Mouse (Mus musculus) embryonic facial prominence, embryonic 10.5 days (tissue): ENCODE measurements around the gene Dpp6. TPM values are rescaled to one million over a fixed set of nuclear protein-coding genes. Genes with fewer than 3 reads are reported as not detected.

Experiments
- DNase-seq: peaks from one replicate; pipeline ENCODE4 v3.0.0-alpha.2; 2017; ENCODE audit warnings: low spot score
- H3K27ac ChIP-seq: fragments of 300-500 bp; sonication (generic); replicated peaks from 2 replicates; pipeline ENCODE4 v1.5.1; 2016; ENCODE audit warnings: mild to moderate bottlenecking
- H3K27me3 ChIP-seq: fragments of 300-500 bp; sonication (generic); replicated peaks from 2 replicates; pipeline ENCODE4 v1.6.1; 2016; ENCODE audit warnings: low read depth, mild to moderate bottlenecking; ENCODE audit not compliant: poor library complexity, severe bottlenecking
- H3K36me3 ChIP-seq: fragments of 300-500 bp; sonication (generic); replicated peaks from 2 replicates; pipeline ENCODE4 v1.6.1; 2016; ENCODE audit warnings: mild to moderate bottlenecking, moderate library complexity
- H3K4me1 ChIP-seq: fragments of 300-500 bp; sonication (generic); 2 replicates; pipeline ENCODE4 v1.6.1; 2016
- H3K4me3 ChIP-seq: fragments of 300-500 bp; sonication (generic); 2 replicates; pipeline ENCODE4 v1.5.1; 2016; ENCODE audit warnings: mild to moderate bottlenecking, moderate library complexity
- H3K9me3 ChIP-seq: fragments of 300-500 bp; sonication (generic); 2 replicates; pipeline ENCODE4 v1.6.1; 2016; ENCODE audit warnings: mild to moderate bottlenecking
- WGBS: fragments of 180-500 bp; shearing (Covaris S2); methylation state at CpG from one replicate; pipeline ENCODE4 v1.1.7; 2016; 5-methylcytosine and 5-hydroxymethylcytosine counted together
- polyA plus RNA-seq: library from polyadenylated mRNA; unstranded; fragments of >200 nt; fragmentation: Nextera tagmentation; extraction: Ambion mirVana; gene quantifications from 2 replicates; pipeline ENCODE4 v1.2.1, GENCODE M21; 2016

The Dpp6 gene
- polyA plus RNA-seq, 1 experiment from 2014 or later = 2.4 TPM

DNA sequence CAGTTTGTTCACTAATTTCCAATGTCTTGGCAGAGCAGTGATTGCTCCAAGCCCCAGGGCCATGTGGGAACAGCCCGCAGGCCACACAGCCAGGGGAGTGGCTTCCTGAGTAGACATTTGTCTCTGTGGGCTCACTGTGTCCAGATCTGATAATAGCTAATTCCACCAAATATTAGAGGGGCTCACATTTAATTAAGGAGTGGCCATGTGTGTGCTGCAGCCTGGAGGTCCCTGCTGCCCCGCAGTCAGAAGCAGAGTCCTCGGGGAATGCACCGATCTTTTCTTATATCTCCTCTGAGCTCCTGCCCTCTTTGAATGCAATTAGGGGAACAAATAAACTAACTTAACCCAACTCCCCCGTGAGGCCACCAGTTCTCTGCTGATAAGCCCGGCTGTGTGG lies 889.5 kb downstream of the Dpp6 start:
- no peaks in the 10 kb centered on the region for H3K9me3 ChIP-seq
- 71% methylated on average over 6 of the region's 6 CpGs for WGBS
- peaks cover 10% of the 10 kb centered on the region; the same call in 1 of the 2 replicates for H3K4me1 ChIP-seq
- no peak for DNase-seq
- no peaks in the 10 kb centered on the region for H3K36me3 ChIP-seq
- H3K27ac ChIP-seq = no peak overlapping the region
- H3K27me3 ChIP-seq = no peaks in the 10 kb centered on the region
- no peak overlapping the region for H3K4me3 ChIP-seq

DNA sequence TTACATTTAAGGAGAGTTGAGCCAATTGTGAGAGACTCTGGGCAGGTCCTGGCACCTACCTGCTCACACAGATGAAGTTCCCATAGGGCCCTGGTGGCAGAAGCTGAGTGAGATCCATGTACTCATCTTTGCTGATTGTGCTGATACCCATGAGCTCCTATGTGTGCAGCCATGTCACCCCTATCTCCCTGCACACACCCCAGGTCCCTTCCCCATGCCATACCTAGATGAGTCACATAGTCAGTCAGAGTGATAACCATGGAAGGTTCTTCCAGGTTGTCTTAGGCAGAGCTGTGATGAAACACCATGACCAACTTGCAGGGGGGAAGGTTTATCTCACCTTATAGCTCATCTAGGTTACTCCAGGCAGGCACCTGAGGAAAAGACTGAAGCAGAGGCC lies 890.3 kb downstream of the Dpp6 start:
- Histone ChIP-seq H3K27ac (no peak overlapping the region), H3K4me1 (peaks cover 10% of the 10 kb centered on the region; the same call in 1 of the 2 replicates)
- DNase-seq = no peak

DNA sequence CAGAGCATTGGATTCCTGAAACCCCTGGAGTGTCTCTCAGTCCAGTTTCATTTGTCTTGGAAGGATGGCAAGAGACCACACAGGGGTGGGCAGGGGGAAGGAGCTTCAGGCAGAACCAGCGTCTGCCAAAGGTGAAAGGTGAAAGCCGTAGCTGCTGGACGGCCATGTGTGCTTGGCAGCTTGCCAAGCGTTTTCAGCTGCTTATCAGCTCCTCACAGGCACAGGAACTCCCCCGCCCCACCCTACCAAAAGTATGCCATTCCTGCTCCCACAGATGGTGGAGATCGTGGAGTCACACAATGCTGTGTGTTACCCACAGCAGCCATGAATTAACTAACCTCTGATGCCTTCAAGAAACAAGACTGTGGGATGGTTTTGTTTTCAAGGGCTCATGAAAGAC lies 891.2 kb downstream of the Dpp6 start:
- Histone ChIP-seq H3K4me1 (peaks cover 10% of the 10 kb centered on the region; the same call in 1 of the 2 replicates), H3K27me3 (no peaks in the 10 kb centered on the region), H3K4me3 (no peak overlapping the region), H3K27ac (no peak overlapping the region), H3K36me3 (no peaks in the 10 kb centered on the region), H3K9me3 (no peaks in the 10 kb centered on the region)
- peak; percentile 19 for DNase-seq
- WGBS = 54% methylated on average over 6 of the region's 6 CpGs

More for the DNA sequence above, 890.3 kb downstream of the Dpp6 start:
- Histone ChIP-seq H3K9me3 (no peaks in the 10 kb centered on the region), H3K4me3 (no peak overlapping the region), H3K27me3 (no peaks in the 10 kb centered on the region), H3K36me3 (no peaks in the 10 kb centered on the region)

DNA sequence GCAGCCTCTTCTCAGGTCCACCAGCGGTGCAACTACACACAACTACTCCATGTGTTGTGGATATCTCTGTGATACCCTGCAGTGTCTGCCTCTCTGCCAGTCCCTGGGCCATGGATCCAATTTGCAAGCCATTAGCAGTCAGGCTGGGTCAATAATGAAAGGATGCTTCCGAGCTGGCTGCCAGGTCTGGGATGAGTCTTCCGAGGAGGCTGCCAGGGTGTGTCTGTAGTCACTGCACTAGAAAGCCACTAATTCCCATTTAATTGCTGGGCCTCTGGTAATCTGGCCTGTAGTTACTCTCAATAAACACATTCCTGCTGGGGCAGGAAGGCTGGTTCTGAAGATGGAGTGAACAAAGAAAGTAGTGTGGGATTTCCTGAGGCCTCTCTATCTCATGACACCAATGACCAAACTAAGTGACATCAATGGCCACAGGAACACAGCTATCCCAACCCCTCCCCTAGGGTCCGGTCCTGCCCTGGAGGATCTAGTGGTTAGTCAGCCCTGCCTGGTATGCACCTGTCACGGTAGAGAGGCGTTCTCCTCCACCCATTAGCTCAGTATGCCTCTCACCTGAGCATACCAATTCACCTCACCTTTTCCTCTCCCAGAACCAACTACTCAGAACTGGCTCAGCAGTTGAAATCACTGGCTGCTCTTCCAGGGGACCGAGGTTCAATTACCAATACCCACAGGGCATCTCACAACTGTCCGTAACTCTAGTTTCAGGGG lies 894.6 kb downstream of the Dpp6 start:
- H3K36me3 ChIP-seq = no peaks in the 10 kb centered on the region
- H3K27ac ChIP-seq = no peak overlapping the region
- WGBS = 59% methylated on average over 8 of the region's 8 CpGs
- no peak for DNase-seq
- peaks cover 16% of the 10 kb centered on the region for H3K4me1 ChIP-seq
- H3K27me3 ChIP-seq = no peaks in the 10 kb centered on the region
- no peaks in the 10 kb centered on the region for H3K9me3 ChIP-seq
- H3K4me3 ChIP-seq = no peak overlapping the region

DNA sequence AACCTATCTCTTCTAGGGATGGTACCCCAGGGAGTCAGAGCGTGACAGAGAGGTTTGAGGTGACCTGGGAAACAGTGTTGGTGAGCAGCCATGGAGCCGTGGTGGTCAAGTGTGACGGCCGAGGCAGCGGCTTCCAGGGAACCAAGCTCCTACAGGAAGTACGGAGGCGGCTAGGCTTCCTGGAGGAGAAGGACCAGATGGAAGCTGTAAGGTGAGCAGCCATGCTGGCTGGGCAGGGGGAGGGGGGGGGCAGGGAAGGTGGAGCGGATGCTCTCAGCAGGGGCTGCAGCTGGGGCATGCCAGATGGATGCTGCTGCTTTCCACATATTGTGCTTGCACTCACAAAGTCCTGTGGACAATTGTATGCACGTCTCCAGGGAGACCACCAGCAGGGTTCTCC lies 897.4 kb downstream of the Dpp6 start:
- no peaks in the 10 kb centered on the region for H3K27me3 ChIP-seq
- no peaks in the 10 kb centered on the region for H3K36me3 ChIP-seq
- 75% methylated on average over 9 of the region's 9 CpGs for WGBS
- no peaks in the 10 kb centered on the region for H3K9me3 ChIP-seq
- DNase-seq = peak; percentile 18
- H3K4me3 ChIP-seq = no peak overlapping the region
- no peak overlapping the region for H3K27ac ChIP-seq
- H3K4me1 ChIP-seq = peaks cover 10% of the 10 kb centered on the region

DNA sequence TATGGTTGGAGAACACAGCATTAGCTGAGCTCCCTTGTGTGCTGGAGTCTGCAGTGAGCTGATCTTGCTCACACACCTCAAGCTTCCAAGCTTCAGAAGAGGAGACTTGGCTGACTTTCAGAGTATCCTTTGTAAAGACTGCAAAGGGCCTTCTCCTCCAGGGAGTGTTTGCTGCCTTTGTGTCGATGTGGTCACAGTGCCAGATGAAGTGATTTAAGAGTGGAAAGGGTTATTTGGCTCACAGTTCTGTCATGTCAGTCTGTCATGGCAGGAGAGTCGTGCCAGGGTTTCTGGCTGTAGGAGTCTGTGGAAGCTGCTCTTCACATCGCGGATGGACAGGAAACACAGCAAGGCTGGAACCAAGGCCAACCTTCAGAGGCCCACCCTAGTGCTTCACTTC lies 899.0 kb downstream of the Dpp6 start:
- WGBS = 88% methylated on average over 4 of the region's 4 CpGs
- Histone ChIP-seq H3K4me3 (no peak overlapping the region), H3K9me3 (no peaks in the 10 kb centered on the region)

DNA sequence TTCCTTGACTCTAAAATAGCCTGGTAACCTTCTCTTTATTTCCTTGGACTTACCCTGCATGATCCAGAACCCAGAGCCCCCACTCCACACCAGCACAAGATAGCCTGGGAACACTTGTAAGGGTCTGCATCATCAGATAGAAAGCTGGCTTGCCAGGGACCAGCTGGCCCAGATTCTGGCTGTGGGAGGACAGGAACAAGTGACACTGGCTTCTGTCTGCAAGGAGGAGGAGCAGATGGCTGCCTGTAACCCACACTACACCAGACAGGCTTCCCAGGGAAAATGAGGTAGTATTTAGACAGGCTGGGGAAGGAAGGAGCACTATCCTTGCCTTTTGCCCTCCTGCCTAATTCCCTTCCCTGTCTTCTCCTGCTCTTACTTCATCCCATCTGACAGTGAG lies 900.3 kb downstream of the Dpp6 start:
- DNase-seq = no peak
- Histone ChIP-seq H3K4me3 (no peak overlapping the region), H3K4me1 (peaks cover 6% of the 10 kb centered on the region), H3K27me3 (no peaks in the 10 kb centered on the region), H3K36me3 (no peaks in the 10 kb centered on the region), H3K9me3 (no peaks in the 10 kb centered on the region), H3K27ac (no peak overlapping the region)

More for the DNA sequence above, 899.0 kb downstream of the Dpp6 start:
- DNase-seq = no peak
- H3K4me1 ChIP-seq = peaks cover 10% of the 10 kb centered on the region
- no peaks in the 10 kb centered on the region for H3K27me3 ChIP-seq
- no peak overlapping the region for H3K27ac ChIP-seq
- no peaks in the 10 kb centered on the region for H3K36me3 ChIP-seq

DNA sequence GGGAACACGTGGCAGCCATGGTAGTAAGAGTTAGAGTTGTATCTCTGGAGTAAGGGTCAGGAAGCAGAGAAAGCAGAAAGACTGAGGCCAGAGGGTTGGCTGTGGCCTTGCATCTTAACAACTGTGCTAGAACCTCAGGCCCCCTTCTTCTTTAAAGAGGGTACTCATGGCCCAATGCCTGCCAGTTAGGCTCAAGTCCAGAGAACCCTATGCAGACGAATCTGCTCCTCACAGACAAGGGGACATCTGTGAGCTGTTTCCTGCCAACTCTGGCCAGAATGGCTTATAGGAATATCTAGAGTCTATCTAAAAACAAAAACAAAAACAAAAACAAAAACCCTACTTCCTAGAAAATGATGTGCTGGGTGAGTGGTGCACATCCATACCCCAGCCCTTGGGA lies 902.3 kb downstream of the Dpp6 start:
- Histone ChIP-seq H3K4me1 (peaks cover 3% of the 10 kb centered on the region), H3K27ac (no peak overlapping the region), H3K4me3 (no peak overlapping the region), H3K36me3 (no peaks in the 10 kb centered on the region), H3K9me3 (no peaks in the 10 kb centered on the region), H3K27me3 (no peaks in the 10 kb centered on the region)
- WGBS = 86% methylated on average over 2 of the region's 2 CpGs
- no peak for DNase-seq

DNA sequence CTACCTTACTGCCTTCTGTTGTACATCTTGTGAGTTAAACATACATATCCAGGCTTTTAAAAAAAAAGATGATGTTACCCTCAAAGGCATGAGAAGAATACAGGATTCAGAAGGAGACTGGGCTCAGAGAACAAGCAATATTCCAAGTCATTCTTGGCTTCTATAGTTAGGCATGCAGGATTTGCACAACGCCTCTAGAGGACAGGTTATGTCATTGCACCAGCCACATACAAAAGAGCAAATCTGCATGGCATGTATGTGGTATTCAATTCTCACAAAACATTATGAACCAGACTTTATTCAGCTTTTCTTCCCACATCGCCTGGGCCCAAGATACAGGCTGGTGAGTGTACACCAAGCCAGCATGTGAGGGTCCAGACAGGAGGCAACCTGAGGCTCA lies 907.5 kb downstream of the Dpp6 start:
- Histone ChIP-seq H3K27ac (no peak overlapping the region), H3K4me1 (no peaks in the 10 kb centered on the region), H3K9me3 (no peaks in the 10 kb centered on the region), H3K4me3 (no peak overlapping the region), H3K36me3 (no peaks in the 10 kb centered on the region), H3K27me3 (no peaks in the 10 kb centered on the region)
- WGBS = 21% methylated on average over 2 of the region's 2 CpGs
- DNase-seq = no peak

DNA sequence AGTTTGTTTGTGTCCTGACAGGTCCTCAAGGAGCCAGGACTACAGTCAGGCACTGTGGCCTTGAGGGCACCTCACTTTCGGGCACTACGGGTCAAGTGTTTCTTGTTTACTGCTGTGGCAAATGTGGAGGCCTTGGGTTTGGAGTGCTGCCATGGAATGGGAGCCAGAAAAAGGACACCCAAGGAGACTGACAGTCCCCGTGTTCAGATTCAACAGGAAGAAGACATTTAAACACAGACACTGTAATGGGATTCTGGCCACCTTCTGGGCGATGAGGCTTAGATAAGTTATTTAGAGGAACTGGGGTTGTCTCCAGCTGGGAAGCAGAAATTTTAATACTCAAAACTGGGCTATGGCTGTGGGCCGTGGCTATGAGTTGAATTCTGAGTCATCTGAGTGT lies 913.7 kb downstream of the Dpp6 start:
- no peak for DNase-seq
- 84% methylated on average over 5 of the region's 5 CpGs for WGBS

DNA sequence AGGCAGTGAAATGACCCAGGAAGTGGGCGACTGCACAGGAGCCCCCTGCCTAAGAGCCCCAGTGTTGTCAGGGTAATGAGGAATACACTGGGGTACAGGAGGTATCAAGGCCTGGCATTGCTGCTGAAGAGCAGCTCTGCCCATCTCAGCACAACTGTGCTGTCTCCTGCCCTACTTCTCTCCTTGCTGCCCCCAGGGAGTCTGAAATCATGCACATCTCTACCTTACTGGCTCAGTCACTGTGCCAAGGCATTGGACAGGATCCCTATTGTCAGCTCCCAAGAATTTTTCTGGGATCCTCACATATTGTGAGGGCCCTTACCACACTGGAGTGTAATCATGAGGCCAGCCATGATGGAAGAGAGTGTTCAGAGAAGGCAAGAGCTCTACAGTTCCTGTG lies 914.4 kb downstream of the Dpp6 start:
- no peaks in the 10 kb centered on the region for H3K36me3 ChIP-seq
- peaks cover 3% of the 10 kb centered on the region; the same call in 1 of the 2 replicates for H3K9me3 ChIP-seq
- no peaks in the 10 kb centered on the region for H3K27me3 ChIP-seq
- WGBS = 75% methylated on average over 1 of the region's 1 CpGs
- no peak overlapping the region for H3K4me3 ChIP-seq
- H3K27ac ChIP-seq = no peak overlapping the region
- DNase-seq = no peak
- no peaks in the 10 kb centered on the region for H3K4me1 ChIP-seq

More for the DNA sequence above, 913.7 kb downstream of the Dpp6 start:
- Histone ChIP-seq H3K27ac (no peak overlapping the region), H3K27me3 (no peaks in the 10 kb centered on the region), H3K4me1 (no peaks in the 10 kb centered on the region), H3K36me3 (no peaks in the 10 kb centered on the region), H3K4me3 (no peak overlapping the region), H3K9me3 (peaks cover 3% of the 10 kb centered on the region; the same call in 1 of the 2 replicates)

DNA sequence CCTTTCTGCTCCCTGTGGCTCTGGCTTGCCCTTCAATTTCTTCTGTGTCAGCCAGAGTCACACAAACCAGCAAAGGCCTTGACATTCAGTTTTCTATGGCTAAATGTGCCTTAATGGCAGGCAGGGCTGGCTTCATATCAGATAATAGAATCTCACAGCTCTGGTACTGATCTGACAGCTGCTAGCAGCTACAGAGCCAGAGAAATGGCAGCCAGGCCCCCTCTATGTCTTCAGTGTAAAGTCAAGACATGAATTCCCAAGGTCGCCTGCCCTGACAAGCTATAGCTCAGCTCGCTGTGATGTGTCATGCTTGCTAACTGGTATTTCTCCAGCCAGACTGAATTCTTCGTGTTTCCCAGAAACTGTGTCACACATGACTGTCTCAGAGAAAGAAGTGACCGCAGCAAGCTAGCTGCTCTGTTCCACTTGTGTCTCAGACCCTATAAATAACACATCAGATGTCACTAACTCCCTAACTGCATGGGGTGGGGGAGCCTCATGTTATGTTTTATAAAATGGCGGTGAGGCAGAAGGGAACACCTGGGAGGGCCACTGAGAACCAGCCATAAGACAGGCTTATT lies 915.4 kb downstream of the Dpp6 start:
- WGBS = 77% methylated on average over 5 of the region's 5 CpGs
- Histone ChIP-seq H3K4me3 (no peak overlapping the region), H3K4me1 (no peaks in the 10 kb centered on the region), H3K36me3 (no peaks in the 10 kb centered on the region), H3K9me3 (peaks cover 3% of the 10 kb centered on the region; the same call in 1 of the 2 replicates), H3K27me3 (no peaks in the 10 kb centered on the region), H3K27ac (no peak overlapping the region)
- no peak for DNase-seq

DNA sequence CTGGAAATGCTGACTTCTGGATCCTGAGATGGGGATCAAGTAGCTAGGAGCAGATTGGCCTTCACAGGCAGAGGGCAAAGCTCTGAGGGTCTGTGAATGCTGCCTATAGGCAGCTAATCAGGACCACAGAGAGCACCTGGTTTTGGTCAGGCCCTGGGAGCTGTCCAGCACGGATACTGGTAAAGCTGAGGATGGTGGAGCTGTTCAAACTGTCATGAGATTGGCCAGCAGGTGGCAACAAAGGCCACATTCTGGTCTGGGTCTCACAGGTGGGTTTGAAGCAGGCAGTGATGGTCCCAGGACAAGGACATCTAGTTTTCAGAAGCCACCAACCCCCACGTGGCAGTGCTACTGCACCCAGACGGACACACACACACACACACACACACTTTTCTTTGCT lies 920.2 kb downstream of the Dpp6 start:
- H3K27me3 ChIP-seq = no peaks in the 10 kb centered on the region
- no peak overlapping the region for H3K4me3 ChIP-seq
- H3K9me3 ChIP-seq = peaks cover 3% of the 10 kb centered on the region; the same call in 1 of the 2 replicates
- H3K27ac ChIP-seq = no peak overlapping the region
- peaks cover 29% of the 10 kb centered on the region for H3K36me3 ChIP-seq
- 8% methylated on average over 3 of the region's 3 CpGs for WGBS
- peak; percentile 87 for DNase-seq
- H3K4me1 ChIP-seq = no peaks in the 10 kb centered on the region
